Comparison of ENCODE assay signal across 8 mouse cellular contexts in genomic region chr13:83739541-83740061, GRCm38 (mm10).
A peak's percentile ranks its signal among the peaks of the same experiment; 100 is the strongest.
DNase-seq lines count a peak whose midpoint lies in the region; ATAC-seq and TF ChIP-seq lines count a peak whose summit lies in the region.

No protein-coding gene starts in this region.

- WGBS in embryonic facial prominence, embryonic 12.5 days: 3% methylated on average over 15 of the region's 15 CpGs
- WGBS in intestine, embryonic 14.5 days: 4% methylated on average over 15 of the region's 15 CpGs
- 2% methylated on average over 15 of the region's 15 CpGs for WGBS in midbrain, embryonic 10.5 days
- WGBS in stomach, postnatal 0 days: 5% methylated on average over 15 of the region's 15 CpGs

- no peaks in the 10 kb centered on the region for H3K9me3 ChIP-seq in embryonic facial prominence, embryonic 12.5 days
- no peaks in the 10 kb centered on the region for H3K9me3 ChIP-seq in intestine, embryonic 14.5 days (ENCODE audit: control insufficient read depth, low read length)
- H3K9me3 ChIP-seq in midbrain, embryonic 10.5 days (replicated peaks): no peaks in the 10 kb centered on the region
- no peaks in the 10 kb centered on the region for H3K9me3 ChIP-seq in stomach, postnatal 0 days (ENCODE audit: control insufficient read depth, low read length)

- no peak overlapping the region for H3K9ac ChIP-seq in embryonic facial prominence, embryonic 12.5 days
- no peak overlapping the region for H3K9ac ChIP-seq in intestine, embryonic 14.5 days (ENCODE audit: low read length)
- H3K9ac ChIP-seq in stomach, postnatal 0 days (ENCODE audit: low read length): no peak overlapping the region

- peak; percentile 57; the same call in 1 of the 2 replicates for ATAC-seq in embryonic facial prominence, embryonic 12.5 days (ENCODE audit: insufficient number of reproducible peaks, insufficient read depth, low FRiP score, low TSS enrichment)
- ATAC-seq in intestine, embryonic 14.5 days (replicated peaks; ENCODE audit: low FRiP score, low TSS enrichment, low read depth): 0 out of 2 replicates have a peak, but pooled peaks have one; percentile 31
- ATAC-seq in stomach, postnatal 0 days (ENCODE audit: low FRiP score, low TSS enrichment): no peak

- TF ChIP-seq CTCF in stomach, postnatal 0 days (IDR thresholded peaks at IDR 0.05; ENCODE audit: low read depth): no peak

- H3K4me2 ChIP-seq in embryonic facial prominence, embryonic 12.5 days (replicated peaks): peak overlapping the region; percentile 29
- H3K4me2 ChIP-seq in intestine, embryonic 14.5 days (ENCODE audit: low read length): peak overlapping the region; percentile 29
- peak overlapping the region; percentile 14 for H3K4me2 ChIP-seq in stomach, postnatal 0 days (replicated peaks; ENCODE audit: low read depth)

- no peak for TF ChIP-seq EP300 in stomach, postnatal 0 days (optimal IDR thresholded peaks at IDR 0.05)

- H3K36me3 ChIP-seq in embryonic facial prominence, embryonic 12.5 days: no peaks in the 10 kb centered on the region
- no peaks in the 10 kb centered on the region for H3K36me3 ChIP-seq in intestine, embryonic 14.5 days (ENCODE audit: control insufficient read depth, insufficient read depth, low read length)
- peaks cover 52% of the 10 kb centered on the region for H3K36me3 ChIP-seq in midbrain, embryonic 10.5 days
- no peaks in the 10 kb centered on the region for H3K36me3 ChIP-seq in stomach, postnatal 0 days (ENCODE audit: control insufficient read depth, insufficient read depth, low read length)

- H3K4me3 ChIP-seq in embryonic facial prominence, embryonic 12.5 days: 0 out of 2 replicates have a peak overlapping the region, but pooled peaks have one; percentile 13
- no peak overlapping the region for H3K4me3 ChIP-seq in intestine, embryonic 14.5 days (ENCODE audit: low read depth, low read length)
- H3K4me3 ChIP-seq in midbrain, embryonic 10.5 days: peak overlapping the region; percentile 85
- H3K4me3 ChIP-seq in stomach, postnatal 0 days (ENCODE audit: low read depth, low read length): peak overlapping the region; percentile 6; the same call in 1 of the 2 replicates

- H3K4me1 ChIP-seq in embryonic facial prominence, embryonic 12.5 days: no peaks in the 10 kb centered on the region
- H3K4me1 ChIP-seq in intestine, embryonic 14.5 days (replicated peaks; ENCODE audit: control insufficient read depth, insufficient read depth, low read length): peaks cover 9% of the 10 kb centered on the region; the same call in 1 of the 2 replicates
- H3K4me1 ChIP-seq in midbrain, embryonic 10.5 days: peaks cover 86% of the 10 kb centered on the region
- no peaks in the 10 kb centered on the region for H3K4me1 ChIP-seq in stomach, postnatal 0 days (replicated peaks; ENCODE audit: control insufficient read depth, insufficient read depth)

- no peak overlapping the region for H3K27ac ChIP-seq in embryonic facial prominence, embryonic 12.5 days
- no peak overlapping the region for H3K27ac ChIP-seq in intestine, embryonic 14.5 days (ENCODE audit: low read depth)
- H3K27ac ChIP-seq in midbrain, embryonic 10.5 days (replicated peaks): peak overlapping the region; percentile 88
- no peak overlapping the region for H3K27ac ChIP-seq in stomach, postnatal 0 days (replicated peaks)

- DNase-seq in left cerebral cortex, adult 18-20 months (ENCODE audit: low spot score in 2 of 2): peak; percentile 75 to 88
- DNase-seq in left cerebral cortex, adult 11 months (ENCODE audit: low spot score): no peak
- peak; percentile 53 for DNase-seq in intestine, embryonic 14.5 days (ENCODE audit: low spot score)
- DNase-seq in midbrain, embryonic 10.5 days (ENCODE audit: low spot score): peak; percentile 87
- no peak for DNase-seq in stomach, postnatal 0 days (ENCODE audit: low spot score)
- no peak for DNase-seq in urinary bladder, adult 18-20 months (ENCODE audit: low spot score in 2 of 2)
- no peak for DNase-seq in kidney, adult 11 months

- peaks cover 38% of the 10 kb centered on the region for H3K27me3 ChIP-seq in embryonic facial prominence, embryonic 12.5 days
- H3K27me3 ChIP-seq in intestine, embryonic 14.5 days (replicated peaks; ENCODE audit: control insufficient read depth, insufficient read depth, low read length): peaks cover 81% of the 10 kb centered on the region
- peaks cover 66% of the 10 kb centered on the region for H3K27me3 ChIP-seq in midbrain, embryonic 10.5 days (ENCODE audit: low read depth, poor library complexity, severe bottlenecking)
- peaks cover 9% of the 10 kb centered on the region; the same call in 1 of the 2 replicates for H3K27me3 ChIP-seq in stomach, postnatal 0 days (ENCODE audit: control insufficient read depth, insufficient read depth, low read length)

Comparison
In these comparisons a context has a peak if more than half of its experiments do, and no peak if none do; other contexts are left out.
1. DNase-seq: peak in left cerebral cortex, adult 18-20 months (2 of 2), intestine, embryonic 14.5 days (single experiment) and midbrain, embryonic 10.5 days (single experiment); none in left cerebral cortex, adult 11 months (single experiment), stomach, postnatal 0 days (single experiment), urinary bladder, adult 18-20 months (0 of 2) and kidney, adult 11 months (single experiment).
2. Peak in every context shown above with its lines, with median percentiles within 50 percentile points of each other: H3K4me2 ChIP-seq.